9 mouse cellular contexts compared by ENCODE assay signal in the genomic region with DNA sequence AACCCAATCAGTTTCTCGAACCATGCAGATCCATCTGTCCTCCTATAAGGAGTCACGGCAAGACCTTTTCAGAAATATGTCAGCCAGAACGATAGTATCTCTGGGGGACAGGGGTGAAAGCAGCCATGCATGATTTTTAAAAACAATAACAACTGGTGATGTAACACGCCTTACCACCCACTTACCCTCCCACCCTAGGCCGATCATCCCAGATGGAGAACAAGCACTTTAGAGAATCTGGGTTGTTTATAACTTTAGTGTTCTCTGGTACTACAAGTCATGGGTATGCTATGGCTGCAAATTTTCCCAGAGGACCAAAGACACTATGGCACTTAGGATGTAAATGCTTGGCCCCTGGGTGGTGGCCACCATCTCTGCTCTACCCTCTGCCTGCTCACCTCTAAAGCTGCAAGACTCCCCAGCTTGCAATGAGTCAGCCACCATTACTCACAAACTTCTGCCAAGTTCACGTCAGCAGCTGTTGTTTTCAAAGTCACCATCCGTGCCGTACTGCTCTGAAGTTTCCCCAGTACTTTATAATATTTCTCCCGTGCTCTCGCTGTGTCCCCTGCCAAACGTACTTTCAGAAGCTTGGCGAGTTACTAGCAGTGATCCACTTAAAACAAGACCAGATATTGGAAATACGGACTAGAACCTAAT. TPM values are rescaled to one million over a fixed set of nuclear protein-coding genes. Genes with fewer than 3 reads are reported as not detected.
DNase-seq lines count a peak whose midpoint lies in the region; ATAC-seq lines count a peak whose summit lies in the region.
"Had no signal": no experiment of that assay in that cellular context is flagged by ENCODE, and none has a peak within 500 bp of the region (broad histone marks: within the 10 kb centered on the region; RNA-seq: fewer than 3 reads in every experiment).

No protein-coding gene starts in this region.

- 69% methylated on average over 13 of the region's 13 CpGs for WGBS in heart, embryonic 13.5 days
- 90% methylated on average over 13 of the region's 13 CpGs for WGBS in hindbrain, embryonic 10.5 days
- WGBS in hindbrain, embryonic 14.5 days, result 92% methylated on average over 13 of the region's 13 CpGs

- DNase-seq in heart, postnatal 25 days (ENCODE audit: low spot score), result no peak
- peak; percentile 53 for DNase-seq in 3134 (ENCODE audit: extremely low read depth, insufficient read length, low spot score)
- peak; percentile 88 for DNase-seq in adrenal gland, adult 8-10 months
- peak; percentile 67 to 82 for DNase-seq in layer of hippocampus, adult 8-10 months (ENCODE audit: low spot score in 2 of 2)
- DNase-seq in hindbrain, embryonic 10.5 days (ENCODE audit: low spot score), result no peak
- no peak for DNase-seq in hindbrain, embryonic 14.5 days (ENCODE audit: low spot score)

- H3K4me2 ChIP-seq in heart, embryonic 13.5 days, result peak overlapping the region; percentile 9; the same call in 1 of the 2 replicates
- H3K4me2 ChIP-seq in hindbrain, embryonic 14.5 days (replicated peaks), result no peak overlapping the region
- H3K4me2 ChIP-seq: midbrain, embryonic 12.5 days had no signal

- intact Hi-C loops in heart, postnatal 25 days (cut with DNase I), result no loop called here

- peaks cover 49% of the 10 kb centered on the region for H3K4me1 ChIP-seq in heart, embryonic 13.5 days
- H3K4me1 ChIP-seq in hindbrain, embryonic 10.5 days (replicated peaks), result peaks cover 18% of the 10 kb centered on the region
- H3K4me1 ChIP-seq in hindbrain, embryonic 14.5 days (replicated peaks; ENCODE audit: control insufficient read depth, insufficient read depth, low read length), result 0 out of 2 replicates have a peak, but pooled peaks cover 4% of the 10 kb centered on the region

- no peak overlapping the region for H3K9ac ChIP-seq in heart, embryonic 13.5 days
- no peak overlapping the region for H3K9ac ChIP-seq in hindbrain, embryonic 14.5 days
- H3K9ac ChIP-seq: midbrain, embryonic 12.5 days had no signal

- no peak overlapping the region for H3K4me3 ChIP-seq in heart, embryonic 13.5 days
- H3K4me3 ChIP-seq in hindbrain, embryonic 10.5 days, result no peak overlapping the region
- H3K4me3 ChIP-seq in hindbrain, embryonic 14.5 days (replicated peaks; ENCODE audit: low read length), result no peak overlapping the region
- H3K4me3 ChIP-seq: midbrain, embryonic 12.5 days had no signal

- H3K36me3 ChIP-seq in heart, embryonic 13.5 days, result no peaks in the 10 kb centered on the region
- no peaks in the 10 kb centered on the region for H3K36me3 ChIP-seq in hindbrain, embryonic 10.5 days
- no peaks in the 10 kb centered on the region for H3K36me3 ChIP-seq in hindbrain, embryonic 14.5 days (replicated peaks; ENCODE audit: control insufficient read depth, insufficient read depth)
- H3K36me3 ChIP-seq: midbrain, embryonic 12.5 days had no signal

- ATAC-seq in heart, embryonic 13.5 days (ENCODE audit: extremely low read depth, insufficient number of reproducible peaks, low FRiP score, low TSS enrichment), result no peak
- no peak for ATAC-seq in inflammation-experienced regulatory T-cells, adult 6 months
- ATAC-seq in hindbrain, embryonic 14.5 days (ENCODE audit: low FRiP score), result no peak

- no peaks in the 10 kb centered on the region for H3K9me3 ChIP-seq in heart, embryonic 13.5 days
- no peaks in the 10 kb centered on the region for H3K9me3 ChIP-seq in hindbrain, embryonic 10.5 days
- H3K9me3 ChIP-seq in hindbrain, embryonic 14.5 days (ENCODE audit: control insufficient read depth, low read length), result no peaks in the 10 kb centered on the region
- H3K9me3 ChIP-seq: midbrain, embryonic 12.5 days had no signal

- no peak overlapping the region for H3K27ac ChIP-seq in heart, embryonic 13.5 days (replicated peaks)
- H3K27ac ChIP-seq in hindbrain, embryonic 10.5 days, result no peak overlapping the region
- no peak overlapping the region for H3K27ac ChIP-seq in hindbrain, embryonic 14.5 days
- H3K27ac ChIP-seq: midbrain, embryonic 12.5 days had no signal

- H3K27me3 ChIP-seq in heart, embryonic 13.5 days (replicated peaks), result no peaks in the 10 kb centered on the region
- H3K27me3 ChIP-seq in hindbrain, embryonic 10.5 days (ENCODE audit: insufficient read depth, poor library complexity, severe bottlenecking), result no peaks in the 10 kb centered on the region
- H3K27me3 ChIP-seq in hindbrain, embryonic 14.5 days (ENCODE audit: control insufficient read depth, insufficient read depth, low read length), result no peaks in the 10 kb centered on the region
- H3K27me3 ChIP-seq: midbrain, embryonic 12.5 days had no signal

RNA-seq across cellular contexts. Expression of a gene that starts 7.9 kb away (rescaled TPM):
- polyA plus RNA-seq in heart, embryonic 13.5 days (2015; fragmentation: Nextera tagmentation; extraction: Ambion mirVana), result 5.4 and 8.6 TPM in 2 replicates
- 10 to 100 TPM; 11.4 to 13.1 TPM for total RNA-seq in heart, postnatal 25 days (2021)
- 10 to 100 TPM; 49.6 to 81.4 (median 58.7) TPM for total RNA-seq in adrenal gland, adult 8-10 months (2022)
- 100 to 1,000 TPM; 235 to 318 (median 267) TPM for total RNA-seq in layer of hippocampus, adult 8-10 months (2022)
- 1 to 10 TPM; 4.5 to 7.6 (median 6.8) TPM for polyA plus RNA-seq in inflammation-experienced regulatory T-cells, adult 6 months (2017; shearing (Covaris generic))
- 11.5 and 13.0 TPM in 2 replicates for polyA plus RNA-seq in hindbrain, embryonic 10.5 days (2016; fragmentation: Nextera tagmentation; extraction: Ambion mirVana)
- 33.8 and 44.8 TPM in 2 replicates for polyA plus RNA-seq in hindbrain, embryonic 14.5 days (2014; fragmentation: Nextera tagmentation; extraction: Ambion mirVana)

Comparison
In these comparisons a context has a peak if more than half of its experiments do, and no peak if none do; other contexts are left out.
1. DNase-seq: peak in 3134 (single experiment), adrenal gland, adult 8-10 months (single experiment) and layer of hippocampus, adult 8-10 months (2 of 2); none in heart, postnatal 25 days (single experiment), hindbrain, embryonic 10.5 days (single experiment) and hindbrain, embryonic 14.5 days (single experiment).